Mouse (Mus musculus) lung, postnatal 0 days (tissue): Measurements from ENCODE around the gene Fance. TPM values are rescaled to one million over a fixed set of nuclear protein-coding genes. Genes with fewer than 3 reads are reported as not detected.
A peak's percentile ranks its signal among the peaks of the same experiment; 100 is the strongest.

Source experiments
- ATAC-seq: fragments of 200-750 bp; cut with Nextera tagmentation; 2 replicates; pipeline ENCODE4 v1.8.0; 2017; ENCODE audit warnings: moderate library complexity
- DNase-seq: peaks from one replicate; pipeline ENCODE4 v3.0.0-alpha.2; 2016; ENCODE audit warnings: low spot score
- H3K27ac ChIP-seq: fragments of 300-500 bp; sonication (generic); 2 replicates; pipeline ENCODE4 v1.5.1; 2014; ENCODE audit warnings: antibody characterized with exemption, mild to moderate bottlenecking, low read length, mixed read lengths
- H3K27me3 ChIP-seq: fragments of 300-500 bp; sonication (generic); replicated peaks from 2 replicates; pipeline ENCODE4 v1.6.1; 2014; ENCODE audit warnings: low read length, mixed read lengths; ENCODE audit not compliant: insufficient read depth
- H3K36me3 ChIP-seq: fragments of 300-500 bp; sonication (generic); 2 replicates; pipeline ENCODE4 v1.6.1; 2014; ENCODE audit warnings: low read length, mixed read lengths; ENCODE audit not compliant: insufficient read depth
- H3K4me1 ChIP-seq: fragments of 300-500 bp; sonication (generic); 2 replicates; pipeline ENCODE4 v1.6.1; 2014; ENCODE audit warnings: antibody characterized with exemption, low read depth, low read length, mixed read lengths; ENCODE audit not compliant: insufficient read depth
- H3K4me2 ChIP-seq: fragments of 300-500 bp; sonication (generic); replicated peaks from 2 replicates; pipeline ENCODE4 v1.6.1; 2014; ENCODE audit warnings: low read depth, mild to moderate bottlenecking, low read length, moderate library complexity, mixed read lengths
- H3K4me3 ChIP-seq: fragments of 300-500 bp; sonication (generic); 2 replicates; pipeline ENCODE4 v1.5.1; 2014; ENCODE audit warnings: low read depth, low read length
- H3K9ac ChIP-seq: fragments of 300-500 bp; sonication (generic); replicated peaks from 2 replicates; pipeline ENCODE4 v1.6.1; 2014; ENCODE audit warnings: low read depth, mild to moderate bottlenecking
- H3K9me3 ChIP-seq: fragments of 300-500 bp; sonication (generic); 2 replicates; pipeline ENCODE4 v1.6.1; 2016; ENCODE audit warnings: low read length, mixed read lengths
- CTCF ChIP-seq: IDR thresholded peaks from 2 replicates; pipeline ENCODE4 v1.5.1; 2016; ENCODE audit warnings: antibody characterized with exemption, mild to moderate bottlenecking
- EP300 ChIP-seq: IDR thresholded peaks from 2 replicates; pipeline ENCODE4 v1.6.1; 2016; ENCODE audit warnings: antibody characterized with exemption, mild to moderate bottlenecking, control low read depth
- WGBS: fragments of 180-500 bp; shearing (Covaris S2); extraction: QIAGEN DNeasy Blood & Tissue Kit; methylation state at CpG from one replicate; pipeline ENCODE4 v1.1.7; 2014; 5-methylcytosine and 5-hydroxymethylcytosine counted together
- polyA plus RNA-seq: library from polyadenylated mRNA; unstranded; fragments of >200 nt; fragmentation: Nextera tagmentation; extraction: Ambion mirVana; gene quantifications from 2 replicates; pipeline ENCODE4 v1.2.1, GENCODE M21; 2015

Gene Fance
- polyA plus RNA-seq, 1 experiment from 2014 or later: 24.3 TPM

DNA sequence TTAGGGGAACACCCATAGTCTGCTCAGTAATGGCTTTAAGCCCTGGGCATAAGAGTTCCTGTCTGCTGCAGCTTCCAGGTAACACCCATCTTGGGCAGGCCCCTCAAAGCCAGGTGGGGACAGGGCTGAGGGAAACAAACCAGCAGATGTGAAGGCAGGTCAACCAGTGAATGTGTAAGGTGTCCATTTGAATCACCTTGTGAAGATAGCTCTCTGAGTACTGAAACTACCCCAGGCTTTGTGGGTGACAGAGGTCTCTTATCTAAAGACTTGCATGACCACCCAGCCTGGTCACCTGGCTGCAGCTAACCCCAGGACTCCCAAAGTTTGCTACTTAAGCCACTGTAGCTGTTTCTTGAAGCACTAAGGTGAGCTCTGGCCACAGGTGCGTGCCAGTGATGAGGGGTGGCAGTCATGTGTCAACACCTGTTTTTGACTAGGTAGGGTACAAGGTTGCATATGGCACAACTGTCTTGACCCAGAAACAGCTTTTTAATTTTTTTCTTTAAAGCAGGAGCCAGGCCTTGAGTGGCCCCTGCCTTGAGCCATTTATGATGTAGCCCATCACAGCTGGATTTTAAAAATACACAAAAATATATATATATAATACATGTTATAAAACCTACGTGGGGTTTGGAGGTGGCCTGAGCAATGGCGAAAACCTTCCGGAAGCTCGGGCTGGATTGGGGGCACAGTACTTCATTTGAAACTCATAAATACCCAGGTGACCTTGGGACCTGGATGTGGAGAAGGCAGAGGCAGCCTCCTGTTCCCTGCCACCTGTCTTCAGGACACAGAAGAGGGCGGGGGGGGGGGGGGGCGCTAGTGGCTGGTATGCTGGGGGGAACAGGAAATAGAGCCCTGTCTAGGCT, 18.2 kb downstream of the Fance start:
- Histone ChIP-seq H3K9me3 (no peaks in the 10 kb centered on the region), H3K4me3 (no peak overlapping the region), H3K4me1 (peaks cover 15% of the 10 kb centered on the region), H3K36me3 (peaks cover 16% of the 10 kb centered on the region; the same call in 1 of the 2 replicates), H3K27me3 (no peaks in the 10 kb centered on the region), H3K9ac (no peak overlapping the region), H3K4me2 (no peak overlapping the region), H3K27ac (peak overlapping the region; percentile 9; the same call in 1 of the 2 replicates)
- 28% methylated on average over 6 of the region's 7 CpGs for WGBS
- ATAC-seq (no peak), DNase-seq (no peak)
- TF ChIP-seq CTCF (no peak), EP300 (no peak)

DNA sequence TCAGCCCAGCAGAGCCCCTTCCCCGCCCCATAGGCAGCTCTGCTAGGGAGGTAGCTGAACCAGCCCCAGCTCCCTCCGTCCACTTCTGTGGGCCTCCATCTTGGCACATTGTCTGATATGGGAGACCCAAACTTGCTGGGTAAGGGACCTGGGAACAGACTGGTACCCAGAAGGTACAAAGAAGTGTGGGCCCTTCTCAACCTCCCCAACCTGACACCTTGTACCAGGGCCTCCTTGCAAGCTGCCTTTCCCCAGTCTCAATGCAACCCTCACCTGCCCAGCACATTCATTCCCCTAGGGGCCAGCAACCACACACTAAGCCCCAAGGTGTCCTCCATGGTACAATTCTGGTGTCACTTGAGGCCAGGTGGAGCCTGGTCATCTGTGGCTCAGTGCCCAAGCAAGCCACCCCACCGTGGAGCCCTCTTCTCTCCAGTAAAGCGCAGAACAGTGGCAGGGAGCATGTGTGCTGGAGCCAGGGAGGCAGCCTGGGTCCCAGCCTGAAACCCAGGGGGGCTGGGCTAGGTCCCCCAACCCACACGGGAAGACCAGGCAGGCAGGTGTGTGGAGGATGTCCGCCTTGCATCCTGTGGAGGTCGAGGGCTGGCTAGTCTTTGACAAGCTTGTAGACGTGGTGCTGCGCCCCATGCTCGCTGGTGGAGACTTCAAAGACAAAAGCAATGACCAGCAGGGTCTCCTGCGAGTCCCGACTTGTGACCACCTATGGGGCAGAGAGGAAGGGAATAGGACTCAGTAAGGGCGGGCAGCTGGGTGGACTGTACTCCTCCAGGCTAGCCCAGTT, 19.0 kb downstream of the Fance start:
- Histone ChIP-seq H3K4me2 (no peak overlapping the region), H3K4me1 (peaks cover 14% of the 10 kb centered on the region), H3K27me3 (no peaks in the 10 kb centered on the region), H3K27ac (no peak overlapping the region), H3K4me3 (no peak overlapping the region), H3K9ac (no peak overlapping the region), H3K9me3 (no peaks in the 10 kb centered on the region), H3K36me3 (peaks cover 18% of the 10 kb centered on the region; the same call in 1 of the 2 replicates)
- ATAC-seq (no peak), DNase-seq (no peak)
- TF ChIP-seq CTCF: peak; percentile 51
- TF ChIP-seq EP300: no peak
- 50% methylated on average over 13 of the region's 13 CpGs for WGBS

DNA sequence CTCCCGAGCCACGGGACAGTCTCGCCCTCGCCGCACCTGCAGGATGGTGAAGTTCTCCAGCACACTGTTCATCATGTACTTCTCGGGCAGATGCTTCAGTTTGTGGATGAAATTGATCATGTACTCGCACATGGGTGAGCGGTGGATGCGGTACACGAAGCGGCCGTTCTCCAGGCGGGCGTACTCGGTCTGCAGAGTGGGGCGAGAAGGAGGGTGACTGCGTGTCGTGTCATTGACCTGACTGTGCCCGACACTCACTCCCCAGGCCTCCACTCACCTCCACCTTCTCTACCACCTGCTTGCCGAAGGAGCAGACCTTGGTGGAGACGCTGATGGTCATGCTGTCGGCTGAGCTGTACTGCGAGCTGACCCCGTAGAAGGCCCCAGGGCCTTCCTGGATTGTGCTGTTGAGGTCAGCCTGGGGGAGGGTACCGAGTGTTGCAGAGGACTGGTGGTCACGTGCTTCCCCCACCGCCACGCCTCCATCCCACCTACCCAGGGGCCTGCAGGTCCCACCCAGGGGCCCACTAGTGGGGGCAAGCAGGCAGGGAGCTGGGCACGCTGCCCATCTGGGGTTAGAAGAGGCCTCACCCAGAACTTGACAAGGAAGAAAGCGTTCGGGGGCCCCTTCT, 19.7 kb downstream of the Fance start:
- Histone ChIP-seq H3K9ac (no peak overlapping the region), H3K27ac (no peak overlapping the region), H3K9me3 (no peaks in the 10 kb centered on the region), H3K4me1 (peaks cover 8% of the 10 kb centered on the region), H3K4me2 (no peak overlapping the region), H3K4me3 (no peak overlapping the region), H3K27me3 (no peaks in the 10 kb centered on the region), H3K36me3 (peaks cover 18% of the 10 kb centered on the region; the same call in 1 of the 2 replicates)
- TF ChIP-seq CTCF: no peak
- DNase-seq (no peak), ATAC-seq (no peak)
- 43% methylated on average over 28 of the region's 31 CpGs for WGBS

DNA sequence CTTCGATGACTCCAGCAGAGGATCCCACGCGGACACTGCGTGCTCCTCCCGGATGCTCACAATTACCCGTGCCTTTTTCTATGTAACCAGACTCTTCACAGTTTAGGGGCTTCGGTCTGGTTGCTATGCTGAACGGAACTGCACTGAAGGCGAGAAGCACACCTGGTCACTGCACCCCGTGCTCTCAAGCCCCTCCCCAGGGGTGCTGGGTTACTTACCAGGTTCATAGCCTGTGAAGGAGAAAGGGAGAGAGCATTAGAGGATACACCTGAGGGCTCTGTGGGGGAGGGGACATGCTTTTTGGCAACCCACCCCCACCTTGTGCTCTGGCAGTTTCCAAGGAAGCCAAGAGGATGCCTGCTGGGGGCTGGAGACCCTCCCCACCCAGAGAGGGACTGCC, 21.9 kb downstream of the Fance start:
- ATAC-seq: no peak
- Histone ChIP-seq H3K9ac (no peak overlapping the region), H3K27me3 (no peaks in the 10 kb centered on the region), H3K4me1 (no peaks in the 10 kb centered on the region), H3K9me3 (no peaks in the 10 kb centered on the region), H3K27ac (no peak overlapping the region), H3K4me3 (no peak overlapping the region), H3K4me2 (no peak overlapping the region), H3K36me3 (peaks cover 18% of the 10 kb centered on the region; the same call in 1 of the 2 replicates)
- DNase-seq: no peak
- TF ChIP-seq EP300: no peak
- TF ChIP-seq CTCF: no peak
- WGBS: 72% methylated on average over 10 of the region's 10 CpGs

DNA sequence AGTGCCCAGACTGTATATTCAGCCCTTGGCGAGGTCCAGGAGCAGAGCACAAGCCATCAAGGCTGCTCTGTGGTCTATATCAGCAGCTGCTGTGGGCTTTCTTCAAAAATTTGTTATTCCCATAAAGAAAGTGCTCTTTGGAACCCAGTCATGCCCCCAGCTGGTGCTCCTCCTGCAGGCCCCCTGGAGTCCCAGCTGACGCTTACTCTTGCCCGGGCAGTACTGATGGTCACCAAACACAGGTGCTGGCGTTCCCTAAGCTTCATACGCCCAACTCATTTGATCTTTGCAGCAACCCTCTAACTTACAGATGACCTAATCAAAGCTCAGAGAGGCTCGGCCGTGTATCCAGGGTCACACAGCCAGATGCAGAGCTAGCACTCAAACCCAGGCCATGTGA, 24.2 kb downstream of the Fance start:
- no peak overlapping the region for H3K27ac ChIP-seq
- no peak overlapping the region for H3K4me3 ChIP-seq
- peaks cover 9% of the 10 kb centered on the region; the same call in 1 of the 2 replicates for H3K36me3 ChIP-seq
- 91% methylated on average over 7 of the region's 7 CpGs for WGBS
- ATAC-seq (no peak), DNase-seq (no peak)
- H3K9ac ChIP-seq: no peak overlapping the region
- TF ChIP-seq CTCF: no peak
- no peak for TF ChIP-seq EP300
- no peak overlapping the region for H3K4me2 ChIP-seq
- no peaks in the 10 kb centered on the region; the same call in 1 of the 2 replicates for H3K4me1 ChIP-seq
- H3K9me3 ChIP-seq: no peaks in the 10 kb centered on the region
- no peaks in the 10 kb centered on the region for H3K27me3 ChIP-seq

DNA sequence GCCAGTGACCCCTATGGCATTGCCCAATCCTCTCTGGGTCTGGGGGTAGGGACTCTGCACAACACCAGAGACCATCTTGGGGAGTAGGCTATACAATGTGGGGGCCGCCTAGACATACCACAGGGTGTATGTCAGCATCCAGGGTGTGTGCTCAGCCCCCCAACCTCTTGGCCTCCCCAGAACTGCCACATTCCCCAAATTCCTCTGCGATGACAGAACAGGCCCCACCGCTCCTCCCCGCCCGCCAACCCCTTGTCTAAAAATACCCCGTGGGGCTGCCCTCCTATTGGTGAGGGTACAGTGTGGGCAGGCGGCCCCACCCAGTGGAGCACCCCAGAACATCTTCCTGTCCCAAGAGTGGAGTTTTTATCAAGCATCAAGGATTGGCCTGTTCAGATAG, 27.3 kb downstream of the Fance start:
- Histone ChIP-seq H3K4me2 (peak overlapping the region; percentile 38; the same call in 1 of the 2 replicates), H3K9me3 (no peaks in the 10 kb centered on the region), H3K4me1 (peaks cover 17% of the 10 kb centered on the region; the same call in 1 of the 2 replicates), H3K27me3 (no peaks in the 10 kb centered on the region), H3K4me3 (no peak overlapping the region), H3K36me3 (peaks cover 9% of the 10 kb centered on the region; the same call in 1 of the 2 replicates), H3K27ac (peak overlapping the region; percentile 82), H3K9ac (no peak overlapping the region)
- 59% methylated on average over 7 of the region's 7 CpGs for WGBS
- DNase-seq (peak; percentile 77), ATAC-seq (peak; percentile 58)
- TF ChIP-seq CTCF (peak; percentile 14; the same call in 1 of the 2 replicates), EP300 (no peak)
